Mouse (Mus musculus) inflammation-experienced regulatory T-cells (primary cell): ENCODE results near the gene Col27a1. TPM values are rescaled to one million over a fixed set of nuclear protein-coding genes. Genes with fewer than 3 reads are reported as not detected.

Experiments used
- polyA plus RNA-seq, 2 experiments: library from polyadenylated mRNA; unstranded; fragments of 100-300 nt; shearing (Covaris generic); gene quantifications; one replicate each; pipeline ENCODE4 v1.2.1; 2017

The Col27a1 gene
- 1 to 10 TPM in 1 of 2 experiments, under 1 TPM in 1; 0.81 to 5.5 TPM for polyA plus RNA-seq

GRCm38 (mm10) chr4:63213907-63214621, at the start of gene Col27a1:
TSS of gene Col27a1 (plus strand) at chr4:63214004.

GRCm38 (mm10) chr4:63171969-63172685, 41.7 kb upstream of the Col27a1 start, which contains the start of gene Kif12:
TSS of gene Kif12 (minus strand) at chr4:63172131.

GRCm38 (mm10) chr4:63344295-63344694, 130.5 kb downstream of the Col27a1 start, which contains the start of gene Orm1:
TSS of gene Orm1 (plus strand) at chr4:63344560.

GRCm38 (mm10) chr4:63355877-63356665, 142.3 kb downstream of the Col27a1 start, which contains the start of gene Orm3:
TSS of gene Orm3 (plus strand) at chr4:63356162.

GRCm38 (mm10) chr4:63362150-63362549, 148.3 kb downstream of the Col27a1 start, which contains the start of gene Orm2:
TSS of gene Orm2 (plus strand) at chr4:63362449.

Other genes starting within 250 kb of the Col27a1 start
- gene Zfp618, start 248.4 kb upstream of the Col27a1 start, polyA plus RNA-seq = under 1 TPM; 0.17 to 0.77 TPM
- gene Ambp, start 59.2 kb upstream of the Col27a1 start, polyA plus RNA-seq = under 1 TPM; 0.12 to 0.29 TPM
- gene Kif12, start 41.9 kb upstream of the Col27a1 start, polyA plus RNA-seq = under 1 TPM in 1 of 2 experiments, not detected in 1; 0.17 TPM
- not detected for gene Orm1, start 130.6 kb downstream of the Col27a1 start, polyA plus RNA-seq
- gene Orm3, start 142.2 kb downstream of the Col27a1 start, polyA plus RNA-seq = under 1 TPM; 0.41 to 0.50 TPM
- gene Orm2, start 148.4 kb downstream of the Col27a1 start, polyA plus RNA-seq = under 1 TPM in 1 of 2 experiments, not detected in 1; 0.61 TPM
- gene Akna, start 189.3 kb downstream of the Col27a1 start, polyA plus RNA-seq = 100 to 1,000 TPM; 370 to 465 TPM